Mouse (Mus musculus) left cerebral cortex, postnatal 14 days (tissue): Measurements from ENCODE around the gene Tsen54. TPM values are rescaled to one million over a fixed set of nuclear protein-coding genes. Genes with fewer than 3 reads are reported as not detected.

ENCODE experiments used
- DNase-seq, 2 experiments: peaks; one replicate each; pipeline ENCODE4 v3.0.0; 2021 to 2022; ENCODE audit warnings: low spot score in 2 of 2, mixed read lengths in 1 of 2
- intact Hi-C: fragments of 180-260 bp; cut with DNase I; formaldehyde crosslinking; loops from one replicate; pipeline ENCODE4 v1.15.1; 2025
- total RNA-seq, 2 experiments: library from RNA; stranded (reverse); gene quantifications; 2 replicates each; pipeline ENCODE4 v1.2.3; 2021

Tsen54 gene
- total RNA-seq, 2 experiments from 2014 or later = 12.7 to 15.3 TPM

GRCm38 (mm10) chr11:115796898-115797297, 17.6 kb upstream of the Tsen54 start:
- intact Hi-C loops = no loop called here
- DNase-seq = no peak

GRCm38 (mm10) chr11:115797665-115798064, 16.9 kb upstream of the Tsen54 start:
- intact Hi-C loops = no loop called here
- DNase-seq = no peak

GRCm38 (mm10) chr11:115800981-115801380, 13.5 kb upstream of the Tsen54 start:
- intact Hi-C loops = no loop called here
- no peak for DNase-seq

DNA sequence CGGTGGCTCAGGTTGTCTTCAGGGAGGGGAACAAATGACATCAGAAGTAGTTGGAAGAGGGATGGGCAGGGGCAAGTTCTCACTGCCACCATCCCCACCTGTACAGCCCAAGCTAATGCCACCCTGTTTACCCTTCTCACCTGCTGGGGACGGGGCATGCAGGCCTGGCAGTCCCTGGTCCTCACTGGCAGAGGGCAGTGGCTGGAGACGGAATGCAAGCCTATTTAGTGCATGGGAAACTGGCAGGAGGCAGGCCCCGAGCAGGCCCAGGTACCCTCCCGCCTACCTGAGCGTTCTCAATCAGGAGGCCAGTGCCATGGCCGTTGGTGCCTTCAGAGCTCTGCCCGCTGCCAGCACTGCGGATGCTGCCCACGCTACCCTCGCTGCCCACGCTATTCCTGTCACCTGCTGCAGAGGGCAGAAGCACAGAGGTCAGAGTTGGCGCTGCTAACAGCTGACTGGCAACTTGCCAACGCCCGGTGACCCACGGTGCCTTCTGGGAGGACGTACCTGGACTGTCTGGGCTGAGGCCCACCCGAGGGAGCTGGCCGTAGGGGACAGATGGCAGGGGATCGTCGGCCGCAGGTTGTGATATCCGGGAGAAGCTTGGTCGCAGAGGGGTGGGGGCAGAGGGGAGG, 11.3 kb upstream of the Tsen54 start:
- no peak for DNase-seq
- intact Hi-C loops = no loop called here

DNA sequence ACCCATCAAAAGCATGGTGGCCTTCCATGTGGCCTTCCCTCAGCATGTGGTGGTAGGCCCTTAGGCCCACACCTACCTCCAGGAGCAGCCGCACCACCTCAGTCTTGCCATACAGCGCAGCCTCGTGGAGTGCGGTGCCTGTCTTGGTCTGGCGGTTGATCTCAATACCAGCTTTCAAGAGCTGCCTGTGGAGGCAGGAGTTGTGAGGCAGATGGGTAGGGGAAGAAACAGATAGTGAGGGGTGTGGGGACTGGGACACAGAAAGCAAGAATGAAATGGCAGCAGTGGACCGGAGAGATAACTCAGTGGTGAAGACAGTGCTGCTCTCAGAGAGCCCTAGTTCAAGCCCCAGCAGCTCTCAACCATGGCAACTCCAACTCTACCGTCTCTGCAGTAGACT, 9.5 kb upstream of the Tsen54 start:
- no peak for DNase-seq
- intact Hi-C loops = no loop called here

DNA sequence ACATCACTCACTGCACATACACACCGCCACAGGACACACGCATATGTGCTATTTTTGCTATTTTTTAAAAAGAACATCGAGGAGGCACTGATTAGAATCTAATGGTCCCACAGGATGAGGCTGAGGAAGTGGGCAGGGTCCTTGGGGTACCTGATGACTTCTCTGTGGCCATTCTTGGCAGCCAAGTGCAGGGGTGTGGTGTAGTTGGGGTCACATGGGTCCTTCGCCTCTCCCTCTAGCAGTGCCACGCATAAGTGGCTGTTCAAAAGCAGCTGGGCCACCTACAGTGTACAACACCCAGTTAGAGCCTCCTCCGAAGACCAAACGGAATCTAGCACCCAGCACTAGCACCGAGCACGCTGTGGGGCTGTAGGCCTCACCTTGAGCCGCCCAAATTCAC, 8.4 kb upstream of the Tsen54 start:
- intact Hi-C loops = no loop called here
- DNase-seq = no peak

- intact Hi-C loops = no loop called here
- peak in 1 of 2 experiments; percentile 39 for DNase-seq
These were observed 7.2 kb upstream of the Tsen54 start for GRCm38 (mm10) chr11:115807306-115807705.

GRCm38 (mm10) chr11:115807971-115808370, 6.6 kb upstream of the Tsen54 start:
- DNase-seq = no peak
- intact Hi-C loops = no loop called here

GRCm38 (mm10) chr11:115808696-115809310, 5.7 kb upstream of the Tsen54 start:
- intact Hi-C loops = no loop called here
- DNase-seq = no peak

GRCm38 (mm10) chr11:115809311-115809781, 5.2 kb upstream of the Tsen54 start:
- no peak for DNase-seq
- intact Hi-C loops = no loop called here

DNA sequence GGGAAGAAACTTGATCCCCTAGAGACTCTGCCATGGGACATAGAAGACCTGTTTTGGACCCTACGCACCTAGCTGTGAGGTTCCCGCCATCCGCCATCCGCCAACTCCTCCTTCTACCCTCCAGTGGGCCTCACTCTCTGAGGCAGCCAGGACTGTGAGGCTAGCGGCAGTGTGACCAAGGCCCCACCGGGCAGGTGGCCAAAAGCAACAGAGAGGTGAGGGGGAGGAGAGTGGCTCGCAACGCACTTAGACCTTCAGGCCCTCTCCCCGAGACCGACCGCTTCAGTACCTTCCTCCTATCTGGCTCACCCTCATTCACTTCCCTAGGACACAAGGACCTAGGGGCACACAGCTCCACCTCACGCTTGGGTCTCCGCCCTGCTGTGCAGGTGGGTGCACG, 4.1 kb upstream of the Tsen54 start:
- intact Hi-C loops = loop anchor here (5.0 kb wide), 2 partner anchors 33 to 178 kb away; no protein-coding TSS in a partner anchor
- no peak for DNase-seq

DNA sequence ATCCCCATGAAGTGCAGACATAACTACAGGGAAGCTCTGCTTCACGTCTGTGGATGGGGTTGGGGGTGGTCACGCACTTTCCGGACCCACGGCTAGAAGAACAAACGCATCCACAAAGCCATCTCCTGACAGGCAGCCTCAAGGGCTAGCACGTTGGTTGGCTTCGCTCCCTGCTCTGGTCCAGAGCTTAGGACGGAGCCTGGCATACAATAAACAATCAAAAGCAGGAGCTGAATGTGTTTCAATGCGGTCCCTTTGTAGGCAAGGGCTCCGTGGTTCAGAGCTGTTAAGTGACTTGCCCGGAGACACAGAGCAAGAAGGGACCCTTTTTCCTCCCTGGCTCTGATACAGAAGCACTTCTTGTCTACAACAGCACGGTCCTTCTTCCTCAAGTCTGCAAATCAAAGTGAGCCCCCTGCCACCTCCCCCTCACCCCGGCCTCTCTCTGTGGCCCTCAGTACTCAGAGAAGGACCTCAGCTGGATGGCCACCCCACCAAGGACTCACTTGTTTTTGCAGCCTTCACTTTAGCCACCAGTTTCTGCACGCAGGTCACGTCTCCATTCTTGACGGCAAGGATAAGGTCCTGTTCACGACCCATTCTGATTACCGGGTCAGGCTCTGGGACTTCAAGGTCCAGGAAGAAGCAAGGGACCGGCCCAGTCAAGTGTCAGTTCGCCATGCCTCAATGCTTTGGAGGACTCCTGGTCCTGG, 3.0 kb upstream of the Tsen54 start:
- peak in 1 of 2 experiments; percentile 37 for DNase-seq
- intact Hi-C loops = loop anchor here (2.0 to 5.0 kb wide), 3 partner anchors 34 to 179 kb away; no protein-coding TSS in a partner anchor

DNA sequence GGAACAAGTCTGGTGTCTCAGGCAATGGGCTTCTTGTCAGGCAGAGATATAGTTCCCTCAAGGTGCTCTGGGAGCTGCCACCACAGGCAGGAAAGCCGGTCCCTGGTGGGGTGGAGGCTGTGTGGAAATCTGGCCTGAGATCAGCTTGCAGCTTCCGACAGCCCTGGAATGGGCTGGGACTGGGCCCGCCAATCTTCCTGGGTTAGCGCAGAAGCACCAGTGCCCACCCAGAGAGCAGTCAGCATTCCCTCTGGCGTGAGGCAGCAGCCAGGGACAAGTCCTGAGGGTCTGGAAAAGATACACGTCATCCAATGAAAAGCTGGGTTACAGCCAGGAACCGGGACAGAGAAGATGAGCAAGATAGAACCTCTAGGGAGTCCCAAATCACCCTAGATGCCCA, 2.4 kb upstream of the Tsen54 start:
- DNase-seq = no peak
- intact Hi-C loops = loop anchor here (2.0 to 5.0 kb wide), 3 partner anchors 35 to 180 kb away; no protein-coding TSS in a partner anchor

GRCm38 (mm10) chr11:115812533-115813420, 1.7 kb upstream of the Tsen54 start:
- no peak for DNase-seq
- intact Hi-C loops = loop anchor here (2.0 to 5.0 kb wide), 3 partner anchors 35 to 180 kb away; no protein-coding TSS in a partner anchor

DNA sequence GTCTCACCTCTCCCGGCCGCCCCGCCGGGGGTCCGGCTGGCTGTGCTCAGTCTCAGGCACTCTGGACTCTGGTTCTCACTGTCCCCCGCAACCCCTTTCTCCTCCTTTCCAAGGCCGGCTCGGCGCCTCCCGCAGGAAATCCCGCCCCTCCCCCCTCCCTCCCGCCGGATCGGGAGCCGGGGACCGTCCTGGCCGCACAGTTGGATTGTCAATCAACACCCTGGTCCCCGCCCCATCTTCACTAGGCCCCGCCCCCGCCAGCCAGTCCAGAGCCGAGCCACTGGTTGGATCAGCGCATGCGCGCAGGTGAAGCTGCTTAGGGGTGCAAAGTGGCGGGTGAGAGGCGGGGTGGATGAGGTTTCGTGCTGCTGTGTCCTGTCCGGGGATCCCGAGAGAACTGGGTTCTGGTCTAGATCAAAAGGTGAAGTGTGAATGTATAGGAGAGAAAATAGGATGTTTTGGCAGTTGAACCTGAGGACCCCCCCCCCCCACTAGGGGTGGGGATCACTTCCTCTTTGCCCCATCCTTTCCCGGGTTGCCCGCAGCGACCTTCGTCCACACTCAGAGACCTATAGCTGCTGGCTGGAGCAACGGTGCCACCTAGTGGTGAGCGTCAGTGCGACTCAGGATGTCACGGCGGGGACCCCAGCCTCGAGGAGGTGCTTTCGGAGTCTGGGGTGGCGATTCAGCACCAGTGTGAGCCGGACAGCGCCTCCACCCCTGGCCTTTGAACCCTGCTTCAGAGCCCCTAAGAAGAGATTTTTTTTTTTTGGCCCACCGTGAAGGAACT, 822 bp upstream of the Tsen54 start, which contains the start of gene Caskin2:
TSS of gene Caskin2 (minus strand) at position 133 of the 790 bp plus-strand sequence.
- peak; percentile 87 to 90 for DNase-seq
- intact Hi-C loops = loop anchor here (1.0 to 5.0 kb wide), 4 partner anchors 36 to 181 kb away; no protein-coding TSS in a partner anchor

DNA sequence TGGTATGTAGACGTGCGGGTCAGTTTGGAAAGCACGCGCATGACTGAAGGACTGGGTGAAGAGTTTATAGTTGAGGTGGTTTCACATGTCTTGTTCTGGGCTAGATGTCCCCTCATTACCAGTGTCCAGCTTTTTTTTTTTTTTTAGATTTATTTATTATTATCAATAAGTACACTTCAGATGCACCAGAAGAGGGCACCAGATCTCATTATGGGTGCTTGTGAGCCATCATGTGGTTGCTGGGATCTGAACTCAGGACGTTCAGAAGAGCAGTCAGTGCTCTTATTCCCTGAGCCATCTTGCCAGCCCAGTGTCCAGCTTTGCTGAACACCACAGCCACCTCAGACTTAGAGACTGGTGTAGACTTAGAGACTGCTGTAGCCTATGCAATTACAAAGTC, 2.8 kb downstream of the Tsen54 start:
- intact Hi-C loops = no loop called here
- DNase-seq = no peak

DNA sequence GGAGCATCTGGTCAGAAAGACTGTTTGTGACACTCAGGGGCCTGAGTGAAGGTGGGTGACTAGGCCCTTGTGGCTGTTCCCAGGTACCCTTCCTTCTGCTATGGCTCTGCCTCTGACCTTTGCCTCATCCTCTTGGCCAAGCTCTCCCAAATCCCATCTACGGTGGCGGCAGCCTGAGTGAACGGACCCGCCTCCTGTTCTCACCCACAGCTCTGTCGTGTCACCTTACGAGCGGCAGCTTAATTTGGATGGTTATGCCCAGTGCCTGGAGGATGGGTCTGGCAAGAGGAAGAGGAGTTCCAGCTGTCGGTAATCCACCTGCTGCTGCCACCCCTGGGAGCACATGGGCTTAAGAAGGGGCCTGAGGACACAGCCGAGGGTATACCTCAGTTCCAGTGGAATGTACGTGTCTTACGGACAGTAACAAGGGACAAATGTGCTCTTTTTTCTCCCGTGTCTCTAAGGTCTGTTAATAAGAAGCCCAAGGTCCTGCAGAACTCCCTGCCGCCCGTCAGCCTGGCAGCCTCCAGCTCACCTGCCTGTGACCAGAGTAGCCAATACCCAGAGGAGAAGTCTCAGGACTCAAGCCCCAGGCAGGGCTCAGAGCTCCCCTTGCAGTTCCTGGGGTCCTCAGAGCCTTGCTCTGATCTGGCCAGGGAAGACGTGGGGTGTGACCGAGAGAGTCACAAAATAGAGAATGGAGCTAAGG, 5.5 kb downstream of the Tsen54 start:
- intact Hi-C loops = no loop called here
- DNase-seq = no peak

DNA sequence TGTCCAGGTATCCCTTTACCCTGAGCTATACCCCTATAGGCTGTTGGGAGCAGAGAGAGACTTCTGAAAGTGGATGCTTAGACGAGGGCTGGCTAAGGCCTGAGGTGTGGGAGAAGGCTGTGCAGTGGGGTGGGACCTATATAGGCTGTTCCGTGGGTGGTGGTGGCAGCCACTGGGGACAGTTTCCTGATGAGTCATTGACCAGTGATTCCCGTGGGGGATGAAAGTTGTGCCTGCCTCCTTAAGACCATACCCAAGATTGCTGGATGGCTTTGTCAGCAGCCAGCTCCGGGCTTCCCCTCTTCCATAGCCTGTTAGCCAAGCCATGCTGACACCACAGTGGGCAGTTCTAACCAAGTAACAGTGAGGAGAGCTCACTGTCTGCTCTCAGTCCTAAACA, 6.5 kb downstream of the Tsen54 start:
- no peak for DNase-seq
- intact Hi-C loops = no loop called here
